Mouse (Mus musculus) layer of hippocampus, adult 8-10 months (tissue): ENCODE data around the gene Tsc22d4. TPM values are rescaled to one million over a fixed set of nuclear protein-coding genes. Genes with fewer than 3 reads are reported as not detected.
"Not testable (repeated sequence)": the region's sequence is repeated elsewhere in the genome, so short reads cannot be mapped to it uniquely, and the experiment has no call there.

Source experiments
- DNase-seq, 2 experiments: peaks; one replicate each; pipeline ENCODE4 v3.0.0; 2022; ENCODE audit warnings: low spot score in 2 of 2
- total RNA-seq, 4 experiments: library from RNA; stranded (reverse); gene quantifications; 2 replicates each; pipeline ENCODE4 v1.2.4; 2022

Gene Tsc22d4
- total RNA-seq, result 100 to 1,000 TPM; 146 to 236 (median 178) TPM

DNA sequence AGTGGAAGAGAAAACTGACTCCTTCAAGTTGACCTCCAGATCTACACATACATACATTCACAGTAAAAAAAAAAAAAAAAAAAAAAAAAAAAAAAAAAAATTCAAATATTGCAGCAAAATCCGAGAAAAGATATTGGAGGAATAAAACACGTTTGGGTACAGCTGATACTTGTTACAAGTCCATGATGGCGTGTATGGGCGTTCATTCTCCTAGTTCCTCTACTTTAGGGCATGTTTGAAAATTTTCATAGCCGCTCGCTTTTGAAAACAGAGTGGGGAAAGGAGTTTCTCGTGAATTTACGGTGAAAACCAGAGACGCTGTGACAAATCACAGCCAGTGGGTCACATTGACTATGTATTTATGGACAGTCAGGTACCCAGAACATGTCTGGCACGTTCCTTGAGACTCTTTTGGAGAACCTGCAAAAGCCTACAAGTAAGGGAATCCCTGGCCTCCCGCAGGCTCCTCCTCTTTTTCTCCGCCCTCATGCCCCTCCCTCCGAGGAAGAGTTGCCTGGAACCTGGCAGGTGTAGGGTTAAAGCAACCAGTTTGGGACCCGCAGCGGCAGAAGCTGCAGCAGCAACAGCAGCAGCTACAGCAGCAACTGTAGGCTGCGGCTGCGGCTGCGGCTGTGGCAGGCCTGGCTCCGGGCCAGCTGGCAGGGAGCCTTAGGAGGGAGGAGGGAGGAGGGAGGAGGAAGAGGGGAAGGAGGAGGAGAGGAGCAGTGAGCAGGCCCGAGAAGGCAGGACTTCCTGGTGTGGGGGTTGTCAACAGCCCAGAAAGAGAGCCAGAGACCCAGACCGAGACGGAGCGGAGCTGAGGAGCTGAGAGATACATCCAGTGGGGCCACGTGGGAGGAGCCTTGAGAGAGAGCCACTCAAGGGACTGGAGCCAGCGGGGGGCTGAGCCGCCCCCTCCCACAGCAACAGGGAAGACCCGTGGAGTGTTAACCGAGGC lies at the start of gene Tsc22d4:
Gene Tsc22d4 (plus strand): TSS at position 517 of the 958 bp plus-strand sequence.
- peak; percentile 87 to 89 for DNase-seq

DNA sequence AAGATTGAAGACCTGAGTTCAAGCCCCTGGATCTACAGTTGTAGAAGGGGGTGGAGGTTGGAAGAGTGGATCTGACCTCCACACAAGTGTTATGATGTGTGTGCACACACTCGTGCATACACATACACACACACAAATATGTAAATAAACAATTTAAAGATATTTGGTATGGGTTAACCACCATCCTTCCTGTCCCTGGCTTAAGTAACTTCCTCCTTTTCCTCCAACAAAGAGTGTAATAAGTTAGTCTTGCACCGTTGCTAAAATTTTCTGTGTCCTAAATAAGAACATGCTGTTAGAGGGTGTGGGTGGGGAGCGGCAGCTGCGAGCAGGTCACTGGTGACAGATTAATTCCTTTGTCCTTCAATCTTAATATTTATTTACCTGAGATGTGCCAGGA lies 49.6 kb upstream of the Tsc22d4 start:
- no peak for DNase-seq

DNA sequence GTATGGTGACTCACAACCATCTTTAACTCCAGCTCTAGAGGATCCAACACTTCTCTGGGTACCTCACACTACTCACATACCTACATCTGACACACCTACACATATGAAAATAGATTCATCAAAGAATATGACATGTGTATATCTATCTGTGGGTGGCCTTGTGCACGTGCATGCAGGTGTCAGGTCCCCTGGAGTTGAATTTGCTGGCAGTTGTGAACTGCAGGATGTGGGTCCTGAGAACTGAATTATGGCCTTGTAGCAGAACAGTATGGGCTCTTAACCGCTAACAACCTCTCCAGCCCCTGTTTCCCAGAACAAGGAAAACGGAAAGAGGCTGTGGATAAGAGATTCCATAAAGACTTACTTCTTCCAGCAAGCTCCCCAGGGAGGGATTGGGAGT lies 46.5 kb upstream of the Tsc22d4 start:
- no peak for DNase-seq

DNA sequence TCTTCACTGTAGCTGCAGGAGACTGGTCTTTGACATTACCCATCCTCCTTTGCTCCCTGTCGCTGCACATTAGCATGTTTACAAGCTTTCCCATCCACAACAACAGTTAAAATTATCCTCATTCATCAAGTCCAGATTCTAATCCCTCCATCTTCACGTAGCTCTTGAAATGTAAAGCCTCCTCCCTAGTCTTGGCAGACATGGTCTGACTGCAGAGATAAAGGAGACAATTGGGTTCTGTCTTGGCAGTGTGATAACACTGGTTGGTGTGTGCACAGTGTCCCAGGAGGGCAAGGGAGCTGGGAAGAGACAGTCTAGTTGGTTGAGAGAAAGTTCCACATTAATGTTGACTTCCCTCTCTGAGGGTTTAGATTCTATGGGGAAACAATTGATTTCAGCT lies 45.7 kb upstream of the Tsc22d4 start:
- DNase-seq, result no peak

DNA sequence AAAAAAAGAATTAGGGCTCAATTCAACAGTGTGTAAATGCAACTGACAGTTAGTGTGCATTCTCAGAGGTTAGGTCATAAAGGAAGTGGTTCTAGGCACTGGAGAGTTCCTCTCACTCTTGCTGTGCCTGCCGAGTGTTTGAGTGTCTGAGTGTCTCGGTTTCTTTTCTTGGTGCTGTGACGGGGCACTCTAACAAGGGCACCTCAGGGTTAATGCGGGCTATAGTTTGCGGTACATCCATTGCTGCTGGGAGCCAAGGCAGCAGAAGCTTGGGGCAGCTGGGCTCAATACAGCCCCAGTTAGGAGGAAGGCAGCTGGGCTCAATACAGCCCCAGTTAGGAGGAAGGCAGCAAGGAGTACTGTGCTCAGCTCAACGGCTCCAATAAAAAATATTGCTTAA lies 40.3 kb upstream of the Tsc22d4 start:
- DNase-seq, result no peak

DNA sequence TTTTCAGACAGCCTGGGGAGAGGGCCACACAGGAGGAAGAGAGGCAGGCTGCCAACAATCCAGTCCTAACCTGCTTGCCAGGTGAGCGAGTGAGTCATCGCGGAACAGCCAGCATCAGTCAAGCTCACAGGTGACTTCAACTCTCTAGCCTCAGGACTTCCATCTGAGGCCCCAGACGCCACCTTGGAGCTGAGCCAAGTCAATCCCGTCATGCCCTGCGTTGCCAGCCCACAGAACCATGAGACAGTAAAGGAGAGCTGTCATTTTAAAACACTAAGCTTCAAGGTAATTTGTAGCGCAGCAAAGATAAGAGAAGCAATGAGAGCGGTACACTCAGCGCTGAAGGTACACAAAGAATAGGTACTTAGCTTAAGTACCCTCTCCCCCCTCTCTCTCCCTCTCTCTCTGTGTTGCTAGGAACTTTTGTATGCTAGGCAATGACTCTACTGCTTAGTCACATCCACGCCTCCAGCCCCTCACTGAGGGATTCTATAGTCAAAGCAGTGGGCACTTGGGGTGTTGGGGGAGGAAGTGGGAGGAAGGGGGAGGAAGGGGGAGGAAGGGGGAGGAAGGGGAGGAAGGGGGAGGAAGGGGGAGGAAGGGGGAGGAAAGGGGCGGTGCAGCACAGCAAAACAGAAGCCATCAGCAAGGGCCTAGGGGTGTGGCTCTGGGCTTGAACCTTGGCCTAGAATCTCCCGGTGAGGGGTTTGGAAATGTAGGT lies 38.5 kb upstream of the Tsc22d4 start:
- DNase-seq, result peak in 1 of 2 experiments; percentile 35

DNA sequence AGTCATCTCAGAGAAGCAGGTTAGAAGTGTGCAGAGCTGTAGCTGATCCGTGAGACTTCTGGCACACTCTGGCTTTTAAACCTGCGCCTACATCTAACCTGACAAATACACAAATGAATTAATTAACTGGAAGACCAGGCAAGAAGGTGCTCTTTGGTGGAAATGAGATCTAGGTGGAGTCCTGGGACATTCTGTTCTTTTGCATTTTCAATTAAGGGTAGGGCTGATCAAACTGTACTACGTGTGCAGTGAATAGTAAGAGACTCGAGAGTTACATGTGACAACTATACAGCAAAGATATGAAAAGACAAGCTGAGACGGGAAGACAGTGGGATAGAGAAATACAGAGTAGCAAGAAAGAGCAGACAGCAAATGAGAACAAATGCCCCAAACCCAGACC lies 32.1 kb upstream of the Tsc22d4 start:
- no peak for DNase-seq

DNA sequence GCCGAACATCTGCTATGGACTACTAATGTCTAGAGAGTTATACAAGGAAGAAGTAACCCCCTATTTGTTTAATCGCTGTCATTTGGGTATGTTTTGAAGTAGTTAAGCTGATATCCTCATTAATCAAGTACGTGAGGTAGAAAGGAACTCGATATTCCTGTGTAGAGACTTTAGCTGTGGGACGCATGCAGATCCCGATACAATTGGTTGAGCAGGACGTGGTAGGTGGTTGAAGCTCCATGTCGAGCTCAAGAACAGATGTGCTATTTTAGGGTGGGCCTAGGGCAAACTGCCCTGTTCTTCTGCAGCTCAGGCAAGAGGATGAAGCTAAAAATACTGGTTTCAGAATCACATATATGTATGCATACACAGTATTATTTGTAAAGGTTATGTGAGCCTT lies 29.8 kb upstream of the Tsc22d4 start:
- no peak for DNase-seq

DNA sequence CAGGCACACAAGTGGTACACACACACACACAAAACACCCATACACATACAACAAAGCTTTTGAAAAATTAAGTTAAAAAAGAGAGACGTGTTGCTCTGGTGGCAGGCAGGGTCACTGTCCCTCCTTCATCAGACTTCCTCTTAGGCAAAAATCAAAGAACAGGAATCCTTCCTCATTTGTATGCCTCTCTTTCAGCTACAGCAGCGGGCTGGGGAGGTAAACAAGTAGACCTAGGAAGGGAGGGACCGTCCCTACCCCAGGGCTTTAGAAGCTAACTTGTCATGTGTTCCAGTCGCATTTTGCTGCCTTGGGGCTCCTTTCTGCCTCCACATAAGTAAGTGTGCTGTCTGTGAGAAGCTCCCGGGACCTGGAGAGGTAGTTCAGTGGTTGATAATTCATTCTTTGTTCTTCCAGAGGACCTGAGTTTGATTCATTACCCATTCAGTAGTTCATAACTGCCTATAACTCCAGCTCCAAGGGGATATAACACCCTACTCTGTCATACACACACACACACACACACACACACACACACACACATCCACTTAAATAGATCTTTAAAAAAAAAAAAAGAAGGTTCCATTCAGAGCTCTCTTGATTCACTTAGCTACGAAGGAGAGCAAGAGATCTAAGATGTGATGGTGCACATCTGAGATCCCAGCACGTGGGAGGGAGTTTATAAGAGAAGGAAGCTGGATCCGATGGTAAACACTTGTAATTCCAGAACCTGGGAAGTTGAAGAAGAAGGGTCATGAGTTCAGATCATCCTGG lies 27.3 kb upstream of the Tsc22d4 start:
- no peak for DNase-seq

DNA sequence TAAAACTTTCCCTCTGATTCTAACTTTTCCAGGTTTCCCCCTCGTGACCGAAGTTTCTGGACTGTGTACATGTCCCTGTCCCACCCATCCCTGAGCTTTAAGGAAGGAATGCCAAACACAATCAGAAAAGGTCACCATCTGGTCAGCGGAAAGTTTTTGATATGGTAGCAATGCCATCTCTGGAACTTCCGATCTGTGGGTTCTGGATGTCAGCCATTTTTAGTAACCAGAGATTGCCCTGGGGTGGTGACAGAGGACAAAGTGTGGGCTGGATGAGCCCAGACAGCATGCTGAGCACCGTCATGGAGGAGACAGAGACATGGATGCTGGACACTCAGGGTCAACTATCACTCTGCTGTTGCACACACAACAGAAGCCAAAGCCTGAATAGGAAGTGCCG lies 26.4 kb upstream of the Tsc22d4 start:
- DNase-seq, result no peak

DNA sequence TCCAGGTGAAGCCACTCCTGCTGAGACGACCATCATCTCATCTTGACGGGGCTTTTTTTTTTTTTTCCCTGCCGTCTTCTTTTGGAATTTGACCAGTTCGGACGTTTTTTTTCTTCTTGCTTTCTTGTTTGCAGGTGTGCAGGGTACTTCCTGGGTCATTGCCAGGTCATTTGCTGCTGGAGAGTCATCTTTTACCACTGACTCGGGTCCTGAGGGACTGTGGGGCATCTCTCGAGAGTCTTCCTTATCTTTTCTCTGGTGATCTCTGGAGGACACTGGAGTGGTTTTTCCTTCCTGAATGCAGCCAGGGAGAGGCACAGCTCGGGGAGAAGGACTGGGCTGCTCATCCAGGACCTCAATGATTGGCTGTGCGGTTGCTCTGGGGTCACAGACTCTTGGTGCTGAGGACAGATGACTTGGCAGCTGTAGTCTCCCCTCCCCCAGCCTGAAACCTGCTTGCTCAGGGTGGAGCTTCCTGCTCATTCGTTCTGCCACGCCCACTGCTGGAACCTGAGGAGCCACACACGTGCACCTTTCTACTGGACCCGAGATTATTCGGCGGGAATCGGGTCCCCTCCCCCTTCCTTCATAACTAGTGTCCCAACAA lies 24.9 kb upstream of the Tsc22d4 start:
- not testable (repeated sequence) for DNase-seq

DNA sequence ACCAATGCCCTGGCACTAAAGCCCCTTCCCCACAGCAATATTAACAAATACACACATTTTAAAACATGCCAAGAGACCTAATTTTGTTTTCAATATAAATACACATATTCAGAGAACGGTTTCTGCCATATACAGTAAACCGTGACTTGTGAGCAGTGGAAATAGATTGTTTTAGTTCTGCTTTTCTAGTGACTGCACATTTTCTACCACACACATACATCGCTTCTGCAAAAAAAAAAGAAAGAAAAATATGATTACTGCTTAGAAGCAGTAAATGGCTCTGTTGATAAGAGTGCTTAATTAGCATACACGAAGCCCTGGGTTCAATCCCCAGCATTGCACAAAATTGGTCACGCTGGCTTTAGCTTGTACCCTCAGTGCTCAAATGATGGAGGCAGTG lies 21.7 kb upstream of the Tsc22d4 start:
- no peak for DNase-seq

DNA sequence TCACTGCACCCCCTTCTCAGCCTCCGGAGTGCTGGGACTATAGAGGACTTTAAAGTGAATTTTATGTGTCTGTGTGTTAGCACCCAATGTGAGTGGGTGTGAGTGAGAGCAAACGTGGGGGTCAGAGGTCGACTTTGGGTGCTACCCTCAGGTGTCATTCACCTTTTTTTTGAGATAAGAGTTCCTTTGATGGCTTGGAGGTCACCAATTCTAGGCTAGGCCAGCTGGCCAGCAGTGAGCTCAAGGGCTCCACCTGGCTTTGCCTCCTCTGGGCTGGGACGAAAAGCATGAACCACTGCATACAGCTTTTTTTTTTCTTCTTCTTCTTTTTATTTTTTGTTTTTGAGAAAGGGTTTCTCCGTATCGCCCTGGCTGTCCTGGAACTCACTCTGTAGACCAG lies 18.8 kb upstream of the Tsc22d4 start:
- no peak for DNase-seq

DNA sequence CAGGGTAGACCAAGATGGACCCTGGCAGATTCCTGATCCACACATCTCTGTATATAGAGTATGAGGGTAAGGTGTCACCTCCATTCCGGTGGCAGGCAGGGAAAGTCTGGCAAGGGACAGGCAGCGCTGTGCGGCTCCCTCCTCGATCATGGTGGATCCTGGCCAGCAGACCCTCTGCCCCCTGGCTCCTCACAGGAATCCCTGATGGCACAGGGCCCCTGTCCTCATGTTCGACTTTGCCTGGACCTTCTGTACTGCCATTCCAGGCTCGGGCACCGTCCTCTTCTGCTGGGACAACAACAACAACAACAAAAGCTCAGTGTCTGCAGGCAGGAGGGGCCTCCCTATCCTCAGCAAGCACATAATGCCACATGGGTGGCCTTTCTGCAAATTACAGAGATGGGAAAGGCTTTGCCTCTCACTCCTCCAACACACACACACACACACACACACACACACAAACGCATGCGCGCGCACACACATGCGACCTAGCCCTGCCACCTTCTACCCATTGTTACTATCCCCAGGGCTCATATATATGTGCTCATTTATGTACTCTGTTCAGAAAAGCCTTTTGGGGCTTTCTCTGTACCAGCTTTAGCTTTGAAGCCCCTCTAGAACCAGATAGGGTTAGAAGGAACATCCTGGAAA lies 11.8 kb upstream of the Tsc22d4 start:
- DNase-seq, result no peak

DNA sequence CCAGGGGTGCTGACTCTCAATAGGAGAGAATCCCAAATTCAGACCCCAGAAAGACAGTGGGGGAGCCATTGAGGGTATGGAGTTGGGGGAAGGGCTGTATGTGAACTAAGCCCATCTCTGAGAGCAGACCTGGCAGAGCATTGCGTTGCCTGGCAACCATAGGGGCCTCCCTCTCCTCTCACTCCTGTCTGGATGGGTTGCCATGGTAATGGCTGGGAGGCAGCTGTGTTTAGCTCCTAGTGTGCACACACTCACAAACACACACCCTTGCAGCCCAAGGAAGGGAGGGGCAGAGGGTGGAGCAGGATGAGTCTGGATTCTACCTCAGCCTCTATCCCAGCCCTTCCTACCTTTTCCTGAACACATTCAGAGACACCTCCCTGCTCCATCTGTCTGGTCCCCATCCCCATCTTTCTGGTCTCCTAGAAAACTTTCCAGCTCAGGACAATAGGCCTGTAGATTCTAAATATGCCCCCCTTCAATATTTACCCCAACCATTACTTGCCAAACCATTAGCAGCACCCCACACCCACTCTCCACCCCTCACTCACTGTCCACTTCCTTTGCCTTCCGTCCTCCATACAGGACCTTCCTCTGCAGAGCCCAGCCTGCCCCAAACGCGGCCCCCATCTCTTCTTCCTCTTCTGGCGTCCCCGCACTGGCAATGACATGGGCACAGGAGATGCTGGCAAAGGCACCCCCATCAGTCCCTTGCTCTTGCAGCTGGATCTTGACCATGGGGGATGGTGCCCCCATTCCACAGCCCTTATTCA lies 11.1 kb upstream of the Tsc22d4 start:
- peak; percentile 90 to 94 for DNase-seq

DNA sequence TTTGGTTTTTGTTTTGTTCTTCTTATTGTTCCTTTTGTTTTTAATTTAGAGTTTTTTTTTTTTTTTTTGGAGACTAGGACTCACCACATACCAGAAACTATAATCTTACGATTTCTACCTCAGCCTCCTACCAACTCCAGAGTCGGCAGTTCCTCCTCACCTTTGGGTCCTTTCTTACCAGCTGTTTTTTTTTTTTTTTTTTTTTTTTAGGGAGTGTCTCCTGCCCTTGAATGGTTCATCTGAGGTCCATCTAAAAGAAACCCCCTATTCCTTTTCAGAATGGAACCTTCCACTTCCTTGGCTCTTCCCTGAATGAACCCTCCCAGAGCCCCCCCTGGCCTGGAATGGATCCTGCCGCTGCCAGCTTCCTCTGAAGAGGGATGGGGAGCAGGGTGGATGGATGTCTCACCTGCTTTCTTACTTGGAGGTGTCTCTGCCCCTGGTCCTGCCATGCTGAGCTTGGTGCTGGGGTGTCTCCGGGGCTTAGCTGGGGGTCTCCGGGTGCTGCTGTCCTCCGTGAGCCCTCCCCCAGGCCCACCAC lies 8.1 kb upstream of the Tsc22d4 start:
- no peak for DNase-seq

DNA sequence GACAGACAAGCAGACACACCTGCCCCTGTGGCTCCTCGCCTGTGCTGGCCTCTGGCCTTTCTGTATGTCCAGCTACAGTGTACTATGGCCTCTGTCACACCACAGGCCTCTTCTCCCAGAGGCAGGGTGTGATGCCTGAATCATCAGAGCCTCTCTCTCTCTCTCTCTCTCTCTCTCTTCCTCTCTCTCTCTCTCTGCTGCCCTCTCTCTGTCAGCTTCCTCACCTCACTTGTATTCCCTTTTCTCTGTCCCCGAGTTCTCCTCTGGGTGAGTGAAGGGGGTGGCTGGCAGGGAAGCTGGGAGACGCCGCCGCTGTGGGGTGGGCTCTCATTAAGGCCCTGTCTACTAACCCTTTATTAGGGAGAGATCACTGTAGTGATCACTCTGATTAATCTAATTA lies 7.0 kb upstream of the Tsc22d4 start:
- DNase-seq, result peak in 1 of 2 experiments; percentile 21

DNA sequence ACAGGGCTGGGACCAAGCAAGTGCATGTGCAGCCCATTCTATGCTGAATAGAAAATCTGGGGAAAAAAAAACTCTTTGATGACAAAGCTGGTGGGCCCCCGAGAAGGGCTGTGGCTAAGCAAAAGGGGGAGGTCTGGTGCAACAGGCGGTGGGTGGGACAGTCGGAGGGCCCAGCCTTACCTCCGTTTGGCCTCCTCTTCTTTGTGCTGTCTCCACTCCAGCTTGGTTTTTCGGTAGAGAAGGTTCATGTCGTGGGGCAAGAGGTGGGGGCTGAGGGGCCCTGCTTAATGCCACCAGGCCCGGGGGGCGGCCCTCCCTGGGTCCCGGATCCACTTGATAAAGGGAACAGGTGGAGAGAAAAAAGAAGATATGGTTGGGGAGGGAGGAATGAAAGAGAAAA lies 6.1 kb upstream of the Tsc22d4 start:
- DNase-seq, result no peak

DNA sequence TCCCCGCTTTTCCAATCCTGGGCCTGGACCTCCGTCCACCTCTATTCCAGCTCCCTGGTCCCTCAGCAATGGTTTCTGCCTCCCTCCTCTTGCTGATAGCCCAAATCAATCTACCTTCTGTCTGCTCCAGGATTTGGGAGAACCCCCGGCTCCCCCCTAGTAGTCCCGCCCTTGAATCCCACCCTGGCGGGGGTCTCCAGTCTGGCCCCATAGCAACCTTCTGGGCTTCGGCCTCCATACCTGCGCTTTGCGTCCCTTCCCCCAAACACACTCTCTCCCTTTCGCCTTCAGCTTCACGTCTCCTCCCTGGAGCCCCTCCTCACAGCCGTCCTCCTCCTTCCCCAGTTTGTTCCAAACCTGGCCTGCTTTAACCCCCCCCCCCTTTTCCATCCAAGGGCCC lies 5.0 kb upstream of the Tsc22d4 start:
- no peak for DNase-seq
